8 mouse cellular contexts compared by ENCODE assay signal in genomic region chr10:120898785-120899762, GRCm38 (mm10). TPM values are rescaled to one million over a fixed set of nuclear protein-coding genes. Genes with fewer than 3 reads are reported as not detected.
DNase-seq lines count a peak whose midpoint lies in the region; ATAC-seq and TF ChIP-seq lines count a peak whose summit lies in the region.

Gene Msrb3 (minus strand): TSS chr10:120899101.

- H3K9me3 ChIP-seq in heart, embryonic 11.5 days (replicated peaks; ENCODE audit: control insufficient read depth, low read length): no peaks in the 10 kb centered on the region
- no peaks in the 10 kb centered on the region for H3K9me3 ChIP-seq in kidney, embryonic 14.5 days (ENCODE audit: control insufficient read depth, low read length)
- no peaks in the 10 kb centered on the region for H3K9me3 ChIP-seq in liver, embryonic 11.5 days (ENCODE audit: control insufficient read depth, low read length)

- no peaks in the 10 kb centered on the region for H3K36me3 ChIP-seq in heart, embryonic 11.5 days (ENCODE audit: control insufficient read depth, insufficient read depth, low read length)
- H3K36me3 ChIP-seq in kidney, embryonic 14.5 days (ENCODE audit: control insufficient read depth, insufficient read depth, low read length): no peaks in the 10 kb centered on the region
- no peaks in the 10 kb centered on the region for H3K36me3 ChIP-seq in liver, embryonic 11.5 days (ENCODE audit: control insufficient read depth, insufficient read depth, low read length)
- H3K36me3 ChIP-seq in myocyte (ENCODE audit: control insufficient read depth, insufficient read depth): peaks cover 5% of the 10 kb centered on the region

- H3K4me3 ChIP-seq in embryonic fibroblast, embryonic 13.5 days (ENCODE audit: insufficient read depth, low read length): peak within 1 kb of the TSS; percentile 60
- H3K4me3 ChIP-seq in heart, embryonic 11.5 days (ENCODE audit: low read depth, low read length): peak within 1 kb of the TSS; percentile 84
- peak within 1 kb of the TSS; percentile 68 for H3K4me3 ChIP-seq in kidney, embryonic 14.5 days (ENCODE audit: low read length)
- H3K4me3 ChIP-seq in liver, embryonic 11.5 days (ENCODE audit: low read depth, low read length): peak within 1 kb of the TSS; percentile 57
- H3K4me3 ChIP-seq in myocyte: peak within 1 kb of the TSS; percentile 37

- DNase-seq in B cell, adult 2 months: peak; percentile 19 to 27
- peak; percentile 91 to 93 for DNase-seq in adrenal gland, postnatal 36 days
- peak; percentile 70 for DNase-seq in liver, embryonic 11.5 days (ENCODE audit: low spot score)
- DNase-seq in testis, postnatal 14 days (ENCODE audit: low spot score): peak; percentile 75

- peak; percentile 71 for ATAC-seq in heart, embryonic 11.5 days (replicated peaks; ENCODE audit: insufficient number of reproducible peaks, low FRiP score, low TSS enrichment)
- peak; percentile 84 for ATAC-seq in kidney, embryonic 14.5 days (ENCODE audit: low FRiP score, low TSS enrichment)
- ATAC-seq in liver, embryonic 11.5 days (replicated peaks; ENCODE audit: low FRiP score): peak; percentile 50

- no peaks in the 10 kb centered on the region for H3K79me2 ChIP-seq in myocyte (ENCODE audit: control insufficient read depth, insufficient read depth)

- peak; percentile 84 for TF ChIP-seq POLR2A in embryonic fibroblast, embryonic 13.5 days (IDR thresholded peaks at IDR 0.05; ENCODE audit: low read depth, low read length)
- peak; percentile 79 for TF ChIP-seq POLR2A in myocyte (IDR thresholded peaks at IDR 0.05; ENCODE audit: insufficient read length, low read depth)

- H3K9ac ChIP-seq in heart, embryonic 11.5 days (ENCODE audit: low read depth, low read length): peak within 1 kb of the TSS; percentile 97
- peak within 1 kb of the TSS; percentile 75 for H3K9ac ChIP-seq in kidney, embryonic 14.5 days (ENCODE audit: low read depth, low read length)
- peak within 1 kb of the TSS; percentile 59 for H3K9ac ChIP-seq in liver, embryonic 11.5 days (ENCODE audit: low read depth, low read length)

- TF ChIP-seq CTCF in embryonic fibroblast, embryonic 13.5 days (IDR thresholded peaks at IDR 0.05; ENCODE audit: borderline replicate concordance, insufficient read depth, low read length): no peak

- 2% methylated on average over 58 of the region's 64 CpGs for WGBS in heart, embryonic 11.5 days (ENCODE audit: insufficient replicate concordance)
- 4% methylated on average over 48 of the region's 64 CpGs for WGBS in kidney, embryonic 14.5 days
- 4% methylated on average over 51 of the region's 64 CpGs for WGBS in liver, embryonic 11.5 days

- peak within 1 kb of the TSS; percentile 89 for H3ac ChIP-seq in myocyte (ENCODE audit: control insufficient read depth, insufficient read length)

- peak within 1 kb of the TSS; percentile 78 for H3K4me2 ChIP-seq in heart, embryonic 11.5 days
- H3K4me2 ChIP-seq in kidney, embryonic 14.5 days (replicated peaks; ENCODE audit: low read depth, low read length): peak within 1 kb of the TSS; percentile 92
- peak within 1 kb of the TSS; percentile 93 for H3K4me2 ChIP-seq in liver, embryonic 11.5 days
- peak within 1 kb of the TSS; percentile 98 for H3K4me2 ChIP-seq in myocyte (ENCODE audit: low read depth)

- peaks cover 6% of the 10 kb centered on the region; the same call in 1 of the 2 replicates for H3K4me1 ChIP-seq in embryonic fibroblast, embryonic 13.5 days (ENCODE audit: control insufficient read depth, insufficient read depth, low read length)
- peaks cover 23% of the 10 kb centered on the region for H3K4me1 ChIP-seq in heart, embryonic 11.5 days (ENCODE audit: control insufficient read depth, insufficient read depth, low read length)
- 0 out of 2 replicates have a peak, but pooled peaks cover 11% of the 10 kb centered on the region for H3K4me1 ChIP-seq in kidney, embryonic 14.5 days (ENCODE audit: control insufficient read depth, insufficient read depth, low read length)
- no peaks in the 10 kb centered on the region; the same call in 1 of the 2 replicates for H3K4me1 ChIP-seq in liver, embryonic 11.5 days (replicated peaks; ENCODE audit: control insufficient read depth, insufficient read depth, low read length)

- H3K27me3 ChIP-seq in heart, embryonic 11.5 days (ENCODE audit: control insufficient read depth, insufficient read depth, low read length): no peaks in the 10 kb centered on the region
- H3K27me3 ChIP-seq in kidney, embryonic 14.5 days (ENCODE audit: control insufficient read depth, insufficient read depth, low read length): peaks cover 7% of the 10 kb centered on the region; the same call in 1 of the 2 replicates
- H3K27me3 ChIP-seq in liver, embryonic 11.5 days (replicated peaks; ENCODE audit: control insufficient read depth, insufficient read depth, low read length): peaks cover 28% of the 10 kb centered on the region
- no peaks in the 10 kb centered on the region for H3K27me3 ChIP-seq in myocyte (ENCODE audit: control insufficient read depth, insufficient read depth, insufficient read length)

- peak within 1 kb of the TSS; percentile 88 for H3K27ac ChIP-seq in embryonic fibroblast, embryonic 13.5 days (ENCODE audit: insufficient read depth, low read length)
- peak within 1 kb of the TSS; percentile 96 for H3K27ac ChIP-seq in heart, embryonic 11.5 days (ENCODE audit: low read depth, low read length)
- H3K27ac ChIP-seq in kidney, embryonic 14.5 days (ENCODE audit: low read depth, low read length): peak within 1 kb of the TSS; percentile 47
- no peak within 1 kb of the TSS for H3K27ac ChIP-seq in liver, embryonic 11.5 days (ENCODE audit: low read depth, low read length)

TF ChIP-seq in myocyte, 11 proteins besides CTCF, POLR2A, EP300 and RAD21:
- peak; percentile 69 for TF ChIP-seq E2F4 (IDR thresholded peaks at IDR 0.05; ENCODE audit: insufficient read depth)
- TF ChIP-seq SRF (IDR thresholded peaks at IDR 0.05; ENCODE audit: control insufficient read depth, insufficient read length, low read depth): peak; percentile 95
- TF ChIP-seq POLR2AphosphoS2 (IDR thresholded peaks at IDR 0.05; ENCODE audit: insufficient read length, low read depth): peak; percentile 86
- no peak for TF ChIP-seq MAX (IDR thresholded peaks at IDR 0.05; ENCODE audit: low read depth)
- TF ChIP-seq REST (IDR thresholded peaks at IDR 0.05; ENCODE audit: insufficient read depth, insufficient read length): no peak
- TF ChIP-seq USF1 (IDR thresholded peaks at IDR 0.05; ENCODE audit: low read depth): no peak
TF ChIP-seq in myocyte: peak in this region for 3.

RNA-seq across cellular contexts. Expression of gene Msrb3, which starts in this region (rescaled TPM):
- 10 to 100 TPM; 47.1 to 68.1 TPM for total RNA-seq in adrenal gland, postnatal 36 days (2021)
- 181 and 191 TPM in 2 replicates for polyA plus RNA-seq in embryonic fibroblast, embryonic 13.5 days (2011; ENCODE audit: insufficient read length, low read depth, missing spikeins)
- 20.5 and 31.4 TPM in 2 replicates for polyA plus RNA-seq in heart, embryonic 11.5 days (2014; fragmentation: Nextera tagmentation; extraction: Ambion mirVana)
- 10.2 TPM in 2 replicates for polyA plus RNA-seq in kidney, embryonic 14.5 days (2014; fragmentation: Nextera tagmentation; extraction: Ambion mirVana)
- 2.1 and 2.8 TPM in 2 replicates for polyA plus RNA-seq in liver, embryonic 11.5 days (2014; fragmentation: Nextera tagmentation; extraction: Ambion mirVana)
- 8.5 TPM for polyA plus RNA-seq in myocyte (2012; fragmentation: generic; extraction: Trizol)

Comparison
In these comparisons a context has a peak if more than half of its experiments do, and no peak if none do; other contexts are left out.
1. DNase-seq: peak in every context shown above with its lines; median percentile 92 in adrenal gland, postnatal 36 days; 75 in testis, postnatal 14 days; 70 in liver, embryonic 11.5 days; 23 in B cell, adult 2 months.